Mouse (Mus musculus): ENCODE results near the gene Cd86. TPM values are rescaled to one million over a fixed set of nuclear protein-coding genes. Genes with fewer than 3 reads are reported as not detected.

Gene Cd86
- polyA plus RNA-seq, 1 experiment from 2014 or later = 3.3 TPM

- no peak for ATAC-seq (ENCODE audit: insufficient read depth, low FRiP score)
- no peaks in the 10 kb centered on the region for H3K36me3 ChIP-seq (ENCODE audit: control insufficient read depth, insufficient read depth, low read length)
- H3K4me3 ChIP-seq (replicated peaks; ENCODE audit: low read length) = no peak overlapping the region
- H3K27ac ChIP-seq (ENCODE audit: low read length) = no peak overlapping the region
- H3K27me3 ChIP-seq (ENCODE audit: control insufficient read depth, insufficient read depth, low read length) = no peaks in the 10 kb centered on the region
- WGBS = 76% methylated on average over 5 of the region's 5 CpGs
- no peaks in the 10 kb centered on the region for H3K4me1 ChIP-seq (ENCODE audit: control insufficient read depth, insufficient read depth, low read length)
- H3K9ac ChIP-seq (ENCODE audit: low read length) = no peak overlapping the region
- no peaks in the 10 kb centered on the region for H3K9me3 ChIP-seq (replicated peaks; ENCODE audit: control insufficient read depth, low read length)
- no peak overlapping the region for H3K4me2 ChIP-seq (ENCODE audit: low read depth, low read length)
Measured at GRCm38 (mm10) chr16:36631607-36632006, 34.3 kb downstream of the Cd86 start.

- H3K4me3 ChIP-seq (replicated peaks; ENCODE audit: low read length) = no peak overlapping the region
- no peak overlapping the region for H3K27ac ChIP-seq (ENCODE audit: low read length)
- H3K9ac ChIP-seq (ENCODE audit: low read length) = no peak overlapping the region
- WGBS = 83% methylated on average over 1 of the region's 1 CpGs
- H3K4me2 ChIP-seq (ENCODE audit: low read depth, low read length) = no peak overlapping the region
- H3K27me3 ChIP-seq (ENCODE audit: control insufficient read depth, insufficient read depth, low read length) = no peaks in the 10 kb centered on the region
- no peaks in the 10 kb centered on the region for H3K4me1 ChIP-seq (ENCODE audit: control insufficient read depth, insufficient read depth, low read length)
- ATAC-seq (ENCODE audit: insufficient read depth, low FRiP score) = no peak
- no peaks in the 10 kb centered on the region for H3K36me3 ChIP-seq (ENCODE audit: control insufficient read depth, insufficient read depth, low read length)
- no peaks in the 10 kb centered on the region for H3K9me3 ChIP-seq (replicated peaks; ENCODE audit: control insufficient read depth, low read length)
Measured at GRCm38 (mm10) chr16:36627740-36628139, 38.1 kb downstream of the Cd86 start.

GRCm38 (mm10) chr16:36626567-36627197 is 39.2 kb downstream of the Cd86 start:
- H3K36me3 ChIP-seq (ENCODE audit: control insufficient read depth, insufficient read depth, low read length) = no peaks in the 10 kb centered on the region
- H3K27ac ChIP-seq (ENCODE audit: low read length) = no peak overlapping the region
- 79% methylated on average over 5 of the region's 5 CpGs for WGBS
- no peak overlapping the region for H3K4me2 ChIP-seq (ENCODE audit: low read depth, low read length)
- ATAC-seq (ENCODE audit: insufficient read depth, low FRiP score) = 0 out of 2 replicates have a peak, but pooled peaks have one; percentile 44
- no peaks in the 10 kb centered on the region for H3K27me3 ChIP-seq (ENCODE audit: control insufficient read depth, insufficient read depth, low read length)
- H3K9me3 ChIP-seq (replicated peaks; ENCODE audit: control insufficient read depth, low read length) = no peaks in the 10 kb centered on the region
- no peak overlapping the region for H3K4me3 ChIP-seq (replicated peaks; ENCODE audit: low read length)
- H3K4me1 ChIP-seq (ENCODE audit: control insufficient read depth, insufficient read depth, low read length) = no peaks in the 10 kb centered on the region
- H3K9ac ChIP-seq (ENCODE audit: low read length) = no peak overlapping the region

GRCm38 (mm10) chr16:36625909-36626308 is 40.0 kb downstream of the Cd86 start:
- H3K9me3 ChIP-seq (replicated peaks; ENCODE audit: control insufficient read depth, low read length) = no peaks in the 10 kb centered on the region
- ATAC-seq (ENCODE audit: insufficient read depth, low FRiP score) = no peak
- H3K27me3 ChIP-seq (ENCODE audit: control insufficient read depth, insufficient read depth, low read length) = no peaks in the 10 kb centered on the region
- H3K9ac ChIP-seq (ENCODE audit: low read length) = no peak overlapping the region
- H3K4me2 ChIP-seq (ENCODE audit: low read depth, low read length) = no peak overlapping the region
- no peaks in the 10 kb centered on the region for H3K4me1 ChIP-seq (ENCODE audit: control insufficient read depth, insufficient read depth, low read length)
- H3K4me3 ChIP-seq (replicated peaks; ENCODE audit: low read length) = no peak overlapping the region
- H3K36me3 ChIP-seq (ENCODE audit: control insufficient read depth, insufficient read depth, low read length) = no peaks in the 10 kb centered on the region
- no peak overlapping the region for H3K27ac ChIP-seq (ENCODE audit: low read length)
- WGBS = 82% methylated on average over 1 of the region's 1 CpGs

GRCm38 (mm10) chr16:36622320-36622719 is 43.6 kb downstream of the Cd86 start:
- Histone ChIP-seq H3K27ac (ENCODE audit: low read length) (no peak overlapping the region), H3K36me3 (ENCODE audit: control insufficient read depth, insufficient read depth, low read length) (no peaks in the 10 kb centered on the region), H3K4me3 (replicated peaks; ENCODE audit: low read length) (no peak overlapping the region), H3K4me2 (ENCODE audit: low read depth, low read length) (no peak overlapping the region), H3K9ac (ENCODE audit: low read length) (no peak overlapping the region), H3K9me3 (replicated peaks; ENCODE audit: control insufficient read depth, low read length) (no peaks in the 10 kb centered on the region), H3K27me3 (ENCODE audit: control insufficient read depth, insufficient read depth, low read length) (no peaks in the 10 kb centered on the region), H3K4me1 (ENCODE audit: control insufficient read depth, insufficient read depth, low read length) (no peaks in the 10 kb centered on the region)
- no peak for ATAC-seq (ENCODE audit: insufficient read depth, low FRiP score)
- WGBS = 73% methylated on average over 3 of the region's 3 CpGs

- no peaks in the 10 kb centered on the region for H3K36me3 ChIP-seq (ENCODE audit: control insufficient read depth, insufficient read depth, low read length)
- H3K4me2 ChIP-seq (ENCODE audit: low read depth, low read length) = no peak overlapping the region
- H3K4me1 ChIP-seq (ENCODE audit: control insufficient read depth, insufficient read depth, low read length) = no peaks in the 10 kb centered on the region
- H3K27me3 ChIP-seq (ENCODE audit: control insufficient read depth, insufficient read depth, low read length) = no peaks in the 10 kb centered on the region
- ATAC-seq (ENCODE audit: insufficient read depth, low FRiP score) = no peak
- WGBS = 80% methylated on average over 3 of the region's 3 CpGs
- no peaks in the 10 kb centered on the region for H3K9me3 ChIP-seq (replicated peaks; ENCODE audit: control insufficient read depth, low read length)
- H3K27ac ChIP-seq (ENCODE audit: low read length) = no peak overlapping the region
- no peak overlapping the region for H3K4me3 ChIP-seq (replicated peaks; ENCODE audit: low read length)
- H3K9ac ChIP-seq (ENCODE audit: low read length) = no peak overlapping the region
Measured at GRCm38 (mm10) chr16:36621108-36621507, 44.8 kb downstream of the Cd86 start.

- Histone ChIP-seq H3K4me1 (ENCODE audit: control insufficient read depth, insufficient read depth, low read length) (no peaks in the 10 kb centered on the region), H3K27ac (ENCODE audit: low read length) (no peak overlapping the region), H3K4me2 (ENCODE audit: low read depth, low read length) (no peak overlapping the region), H3K27me3 (ENCODE audit: control insufficient read depth, insufficient read depth, low read length) (no peaks in the 10 kb centered on the region), H3K4me3 (replicated peaks; ENCODE audit: low read length) (no peak overlapping the region), H3K9ac (ENCODE audit: low read length) (no peak overlapping the region), H3K9me3 (replicated peaks; ENCODE audit: control insufficient read depth, low read length) (no peaks in the 10 kb centered on the region), H3K36me3 (ENCODE audit: control insufficient read depth, insufficient read depth, low read length) (no peaks in the 10 kb centered on the region)
- ATAC-seq (ENCODE audit: insufficient read depth, low FRiP score) = no peak
- 80% methylated on average over 2 of the region's 2 CpGs for WGBS
Measured at GRCm38 (mm10) chr16:36613701-36614100, 52.2 kb downstream of the Cd86 start.

GRCm38 (mm10) chr16:36602632-36603031 is 63.2 kb downstream of the Cd86 start:
- Histone ChIP-seq H3K27ac (ENCODE audit: low read length) (no peak overlapping the region), H3K4me3 (replicated peaks; ENCODE audit: low read length) (no peak overlapping the region), H3K9ac (ENCODE audit: low read length) (no peak overlapping the region), H3K4me1 (ENCODE audit: control insufficient read depth, insufficient read depth, low read length) (no peaks in the 10 kb centered on the region), H3K27me3 (ENCODE audit: control insufficient read depth, insufficient read depth, low read length) (no peaks in the 10 kb centered on the region), H3K36me3 (ENCODE audit: control insufficient read depth, insufficient read depth, low read length) (no peaks in the 10 kb centered on the region), H3K4me2 (ENCODE audit: low read depth, low read length) (no peak overlapping the region), H3K9me3 (replicated peaks; ENCODE audit: control insufficient read depth, low read length) (no peaks in the 10 kb centered on the region)
- 65% methylated on average over 3 of the region's 3 CpGs for WGBS
- no peak for ATAC-seq (ENCODE audit: insufficient read depth, low FRiP score)

GRCm38 (mm10) chr16:36598265-36598664 is 67.6 kb downstream of the Cd86 start:
- no peak for ATAC-seq (ENCODE audit: insufficient read depth, low FRiP score)

More at GRCm38 (mm10) chr16:36598265-36598664, 67.6 kb downstream of the Cd86 start:
- H3K27ac ChIP-seq (ENCODE audit: low read length) = no peak overlapping the region
- H3K36me3 ChIP-seq (ENCODE audit: control insufficient read depth, insufficient read depth, low read length) = no peaks in the 10 kb centered on the region
- H3K4me2 ChIP-seq (ENCODE audit: low read depth, low read length) = no peak overlapping the region
- no peaks in the 10 kb centered on the region for H3K27me3 ChIP-seq (ENCODE audit: control insufficient read depth, insufficient read depth, low read length)
- 78% methylated on average over 4 of the region's 4 CpGs for WGBS
- H3K4me1 ChIP-seq (ENCODE audit: control insufficient read depth, insufficient read depth, low read length) = no peaks in the 10 kb centered on the region
- no peak overlapping the region for H3K4me3 ChIP-seq (replicated peaks; ENCODE audit: low read length)
- H3K9ac ChIP-seq (ENCODE audit: low read length) = no peak overlapping the region
- H3K9me3 ChIP-seq (replicated peaks; ENCODE audit: control insufficient read depth, low read length) = no peaks in the 10 kb centered on the region

Data from stomach, embryonic 16.5 days (tissue).